Mouse (Mus musculus): ENCODE measurements around the gene B4galnt4. TPM values are rescaled to one million over a fixed set of nuclear protein-coding genes. Genes with fewer than 3 reads are reported as not detected.
"Not testable (repeated sequence)": the region's sequence is repeated elsewhere in the genome, so short reads cannot be mapped to it uniquely, and the experiment has no call there.

The B4galnt4 gene
- total RNA-seq (2014; rRNA removed) = 115 and 124 TPM in 2 replicates
- 41.8 and 46.2 TPM in 2 replicates for polyA plus RNA-seq (2015; fragmentation: Nextera tagmentation; extraction: Ambion mirVana)

- Histone ChIP-seq H3K27me3 (ENCODE audit: insufficient read depth, low read length) (no peaks in the 10 kb centered on the region), H3K4me3 (ENCODE audit: low read length) (peak within 1 kb of the TSS; percentile 83), H3K9me3 (ENCODE audit: low read length) (no peaks in the 10 kb centered on the region), H3K4me1 (ENCODE audit: insufficient read depth, low read length) (peaks cover 14% of the 10 kb centered on the region), H3K4me2 (ENCODE audit: low read depth, low read length) (peak within 1 kb of the TSS; percentile 78), H3K9ac (replicated peaks; ENCODE audit: low read length) (peak within 1 kb of the TSS; percentile 97), H3K36me3 (ENCODE audit: insufficient read depth, low read length) (peaks cover 21% of the 10 kb centered on the region), H3K27ac (peak within 1 kb of the TSS; percentile 92)
- ATAC-seq (peak; percentile 95), DNase-seq (ENCODE audit: low spot score) (peak; percentile 97)
- 1% methylated on average over 47 of the region's 72 CpGs for WGBS
- TF ChIP-seq CTCF (IDR thresholded peaks at IDR 0.05; ENCODE audit: low read depth) = no peak
These were observed at the start of gene B4galnt4 for GRCm38 (mm10) chr7:141060426-141061242. TSS of gene B4galnt4 (plus strand) at chr7:141061104.

- H3K36me3 ChIP-seq (ENCODE audit: insufficient read depth, low read length) = no peaks in the 10 kb centered on the region
- no peak for TF ChIP-seq CTCF (IDR thresholded peaks at IDR 0.05; ENCODE audit: low read depth)
- WGBS = 90% methylated on average over 7 of the region's 7 CpGs
- no peaks in the 10 kb centered on the region for H3K27me3 ChIP-seq (ENCODE audit: insufficient read depth, low read length)
- H3K9ac ChIP-seq (replicated peaks; ENCODE audit: low read length) = no peak overlapping the region
- ATAC-seq = no peak
- no peak for DNase-seq (ENCODE audit: low spot score)
- H3K4me2 ChIP-seq (ENCODE audit: low read depth, low read length) = no peak overlapping the region
- no peaks in the 10 kb centered on the region for H3K4me1 ChIP-seq (ENCODE audit: insufficient read depth, low read length)
- H3K9me3 ChIP-seq (ENCODE audit: low read length) = no peaks in the 10 kb centered on the region
- no peak overlapping the region for H3K4me3 ChIP-seq (ENCODE audit: low read length)
- H3K27ac ChIP-seq = no peak overlapping the region
These were observed 49.6 kb upstream of the B4galnt4 start for GRCm38 (mm10) chr7:141011238-141011770.

GRCm38 (mm10) chr7:141016707-141017697 lies 43.9 kb upstream of the B4galnt4 start:
- Histone ChIP-seq H3K9me3 (ENCODE audit: low read length) (no peaks in the 10 kb centered on the region), H3K36me3 (ENCODE audit: insufficient read depth, low read length) (no peaks in the 10 kb centered on the region), H3K4me2 (ENCODE audit: low read depth, low read length) (no peak overlapping the region), H3K27ac (no peak overlapping the region), H3K4me3 (ENCODE audit: low read length) (no peak overlapping the region), H3K27me3 (ENCODE audit: insufficient read depth, low read length) (no peaks in the 10 kb centered on the region), H3K9ac (replicated peaks; ENCODE audit: low read length) (no peak overlapping the region), H3K4me1 (ENCODE audit: insufficient read depth, low read length) (no peaks in the 10 kb centered on the region)
- DNase-seq (ENCODE audit: low spot score) (no peak), ATAC-seq (no peak)
- 86% methylated on average over 10 of the region's 10 CpGs for WGBS
- TF ChIP-seq CTCF (IDR thresholded peaks at IDR 0.05; ENCODE audit: low read depth) = peak; percentile 29

- not testable (repeated sequence) for H3K4me1 ChIP-seq (ENCODE audit: insufficient read depth, low read length); H3K27ac ChIP-seq; H3K36me3 ChIP-seq (ENCODE audit: insufficient read depth, low read length); H3K9me3 ChIP-seq (ENCODE audit: low read length); H3K4me3 ChIP-seq (ENCODE audit: low read length); H3K9ac ChIP-seq (replicated peaks; ENCODE audit: low read length); DNase-seq (ENCODE audit: low spot score); H3K4me2 ChIP-seq (ENCODE audit: low read depth, low read length); H3K27me3 ChIP-seq (ENCODE audit: insufficient read depth, low read length); ATAC-seq
- 86% methylated on average over 1 of the region's 1 CpGs for WGBS
These were observed 43.1 kb upstream of the B4galnt4 start, which contains the start of gene Ifitm6 for GRCm38 (mm10) chr7:141017824-141018223. TSS of gene Ifitm6 (minus strand) at chr7:141017924.

GRCm38 (mm10) chr7:141019028-141019427 lies 41.9 kb upstream of the B4galnt4 start:
- DNase-seq (ENCODE audit: low spot score) (no peak), ATAC-seq (no peak)
- Histone ChIP-seq H3K4me2 (ENCODE audit: low read depth, low read length) (no peak overlapping the region), H3K36me3 (ENCODE audit: insufficient read depth, low read length) (no peaks in the 10 kb centered on the region), H3K9ac (replicated peaks; ENCODE audit: low read length) (no peak overlapping the region), H3K27ac (no peak overlapping the region), H3K4me1 (ENCODE audit: insufficient read depth, low read length) (no peaks in the 10 kb centered on the region), H3K9me3 (ENCODE audit: low read length) (no peaks in the 10 kb centered on the region), H3K4me3 (ENCODE audit: low read length) (no peak overlapping the region), H3K27me3 (ENCODE audit: insufficient read depth, low read length) (no peaks in the 10 kb centered on the region)
- no peak for TF ChIP-seq CTCF (IDR thresholded peaks at IDR 0.05; ENCODE audit: low read depth)
- WGBS = 87% methylated on average over 5 of the region's 5 CpGs
